In the genomic region with DNA sequence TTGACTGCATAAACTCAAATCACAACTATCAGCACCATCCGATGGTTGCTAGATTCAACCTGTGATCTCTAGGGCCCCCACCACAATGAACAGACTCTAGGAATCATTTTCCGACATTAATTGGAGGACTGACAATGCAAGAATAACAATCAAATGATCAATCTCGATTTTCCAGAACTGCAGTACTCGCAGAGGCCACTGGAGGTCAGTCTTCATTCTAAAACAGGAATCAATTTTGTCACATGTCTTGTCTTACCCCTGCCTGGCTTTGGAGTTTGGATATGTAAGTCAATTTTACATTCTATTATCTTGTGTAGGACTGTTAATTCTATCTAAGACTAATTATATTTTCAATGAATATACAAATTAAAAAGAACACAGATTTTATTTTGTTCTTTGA, we compare ENCODE assay signal across 9 mouse cellular contexts.
DNase-seq lines count a peak whose midpoint lies in the region; TF ChIP-seq lines count a peak whose summit lies in the region.
"Had no signal": no experiment of that assay in that cellular context is flagged by ENCODE, and none has a peak within 500 bp of the region (broad histone marks: within the 10 kb centered on the region; RNA-seq: fewer than 3 reads in every experiment).

No protein-coding gene starts in this region.

- no peak overlapping the region for H3K27ac ChIP-seq in gastrocnemius, adult 2 months
- H3K27ac ChIP-seq: heart, embryonic 15.5 days had no signal

- DNase-seq in gastrocnemius, adult 2 months, result no peak
- no peak for DNase-seq in gastrocnemius, postnatal 10 days
- peak; percentile 38 to 40 for DNase-seq in right cerebral cortex, postnatal 10 days (ENCODE audit: low spot score in 2 of 2)
- no peak for DNase-seq in right cerebral cortex, postnatal 25 days
- peak; percentile 3 for DNase-seq in c-Kit-positive CD71-positive TER-119-positive erythroid progenitor cells, embryonic 14.5 days (ENCODE audit: low spot score)
- DNase-seq in left cerebral cortex, postnatal 4 days, result peak; percentile 5
- peak; percentile 5 to 15 for DNase-seq in thymus, postnatal 36 days
- no peak for DNase-seq in ovary, postnatal 36 days (ENCODE audit: low spot score)

- no peak overlapping the region for H3K4me3 ChIP-seq in gastrocnemius, adult 2 months
- H3K4me3 ChIP-seq: heart, embryonic 15.5 days had no signal

- TF ChIP-seq CTCF in gastrocnemius, adult 2 months (IDR thresholded peaks at IDR 0.05), result peak; percentile 62

- intact Hi-C loops in gastrocnemius, adult 2 months (cut with DNase I), result loop anchor here (10.0 kb wide), 1 partner anchor 1338 kb away; no protein-coding TSS in a partner anchor
- intact Hi-C loops in left cerebral cortex, postnatal 4 days (cut with DNase I), result loop anchor here (5.0 to 10.0 kb wide), 3 partner anchors 1206 to 1608 kb away; a partner anchor contains a TSS

Comparison
In these comparisons a context has a peak if more than half of its experiments do, and no peak if none do; other contexts are left out.
1. DNase-seq: peak in right cerebral cortex, postnatal 10 days (2 of 2), c-Kit-positive CD71-positive TER-119-positive erythroid progenitor cells, embryonic 14.5 days (single experiment), left cerebral cortex, postnatal 4 days (single experiment) and thymus, postnatal 36 days (2 of 2); none in gastrocnemius, adult 2 months (single experiment), gastrocnemius, postnatal 10 days (single experiment), right cerebral cortex, postnatal 25 days (single experiment) and ovary, postnatal 36 days (single experiment).